Mouse (Mus musculus): ENCODE data around the gene Fam160a1.

- TF ChIP-seq CTCF (IDR thresholded peaks at IDR 0.05; ENCODE audit: borderline replicate concordance, insufficient read depth, low read depth, low read length) (peak; percentile 45; the same call in 1 of the 2 replicates), POLR2A (IDR thresholded peaks at IDR 0.05; ENCODE audit: borderline replicate concordance, insufficient read depth, low read length) (no peak)
These were observed 109.7 kb downstream of the Fam160a1 start for GRCm38 (mm10) chr3:85707421-85707820.

Data from cerebellum, adult 2 months (tissue).